Mouse (Mus musculus) megakaryocyte, embryonic 14.5 days (primary cell): ENCODE data around the gene Napepld. TPM values are rescaled to one million over a fixed set of nuclear protein-coding genes. Genes with fewer than 3 reads are reported as not detected.

Experiments
- H3K27me3 ChIP-seq: replicated peaks from 2 replicates; pipeline ENCODE3; 2012; ENCODE audit warnings: inconsistent platforms
- H3K36me3 ChIP-seq: replicated peaks from 2 replicates; pipeline ENCODE3; 2012; ENCODE audit warnings: low read length, inconsistent platforms, mixed read lengths
- H3K4me1 ChIP-seq: 2 replicates; pipeline ENCODE4 v1.6.1; 2012; ENCODE audit warnings: inconsistent platforms
- H3K4me3 ChIP-seq: replicated peaks from 2 replicates; pipeline ENCODE3; 2012; ENCODE audit warnings: moderate library complexity, mild to moderate bottlenecking, inconsistent platforms
- H3K9me3 ChIP-seq: 2 replicates; pipeline ENCODE4 v1.6.1; 2012; ENCODE audit warnings: inconsistent platforms
- FLI1 ChIP-seq: IDR thresholded peaks from 2 replicates; pipeline ENCODE4 v1.6.1; 2012; ENCODE audit warnings: low read length, inconsistent platforms, mixed read lengths
- GATA1 ChIP-seq: IDR thresholded peaks from 3 replicates; pipeline ENCODE4 v1.6.1; 2012; ENCODE audit warnings: mixed read lengths, low read length, inconsistent platforms, borderline replicate concordance
- polyA plus RNA-seq: library from polyadenylated mRNA; stranded (reverse); fragments of >175 nt; gene quantifications from 2 replicates; pipeline ENCODE4 v1.2.3, GENCODE M21; 2012; ENCODE audit warnings: low replicate concordance; ENCODE audit not compliant: insufficient read depth

Napepld gene
- polyA plus RNA-seq, 1 experiment: 0.17 TPM

DNA sequence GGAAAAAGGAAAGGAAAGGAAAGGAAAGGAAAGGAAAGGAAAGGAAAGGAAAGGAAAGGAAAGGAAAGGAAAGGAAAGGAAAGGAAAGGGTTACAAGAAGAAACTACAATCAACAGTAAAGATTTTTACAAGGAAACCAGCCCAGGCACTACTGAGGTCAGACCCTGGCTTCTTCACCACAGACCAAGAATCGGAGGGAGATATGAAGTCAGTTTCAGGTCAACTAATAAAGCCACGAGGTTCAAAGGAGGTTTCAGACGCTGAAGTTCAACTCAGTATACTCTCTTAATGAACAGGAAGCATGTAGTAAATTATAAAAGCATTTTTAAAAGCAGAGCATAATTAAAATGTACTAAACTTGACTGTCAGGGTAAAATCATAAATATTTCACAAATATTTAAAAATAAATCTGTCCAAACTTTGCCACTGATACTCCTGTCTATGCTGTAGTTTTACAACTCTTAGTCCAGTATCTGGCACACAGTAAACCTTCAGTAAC, 7.8 kb downstream of the Napepld start:
- H3K36me3 ChIP-seq: no peaks in the 10 kb centered on the region

DNA sequence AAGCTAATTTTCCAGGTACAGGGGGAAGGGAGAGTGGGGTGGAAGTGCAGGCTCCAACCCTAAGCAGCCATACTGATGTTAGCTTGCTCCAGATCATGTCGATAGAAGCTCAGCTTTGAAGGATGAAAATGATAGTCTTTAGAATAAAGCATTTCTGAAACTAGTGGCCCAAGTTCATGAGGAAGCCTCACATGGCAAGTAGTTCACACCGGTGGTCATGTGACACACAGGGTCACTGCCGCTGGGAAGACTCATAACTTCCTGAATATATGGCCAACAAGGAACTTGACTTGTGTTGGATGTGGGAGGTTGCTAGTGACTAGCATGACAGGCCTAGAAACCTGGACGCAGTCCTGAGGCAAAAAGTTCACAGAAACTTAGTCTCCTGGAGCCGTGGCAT, 9.0 kb downstream of the Napepld start:
- no peaks in the 10 kb centered on the region for H3K27me3 ChIP-seq
- no peak overlapping the region for H3K4me3 ChIP-seq
- H3K9me3 ChIP-seq: peaks cover 5% of the 10 kb centered on the region; the same call in 1 of the 2 replicates
- TF ChIP-seq GATA1: no peak
- no peak for TF ChIP-seq FLI1
- no peaks in the 10 kb centered on the region for H3K36me3 ChIP-seq
- H3K4me1 ChIP-seq: peaks cover 12% of the 10 kb centered on the region

More for the DNA sequence above, 7.8 kb downstream of the Napepld start:
- H3K27me3 ChIP-seq: no peaks in the 10 kb centered on the region
- no peak for TF ChIP-seq GATA1
- TF ChIP-seq FLI1: no peak
- H3K4me1 ChIP-seq: peaks cover 12% of the 10 kb centered on the region
- H3K4me3 ChIP-seq: no peak overlapping the region
- peaks cover 5% of the 10 kb centered on the region; the same call in 1 of the 2 replicates for H3K9me3 ChIP-seq

DNA sequence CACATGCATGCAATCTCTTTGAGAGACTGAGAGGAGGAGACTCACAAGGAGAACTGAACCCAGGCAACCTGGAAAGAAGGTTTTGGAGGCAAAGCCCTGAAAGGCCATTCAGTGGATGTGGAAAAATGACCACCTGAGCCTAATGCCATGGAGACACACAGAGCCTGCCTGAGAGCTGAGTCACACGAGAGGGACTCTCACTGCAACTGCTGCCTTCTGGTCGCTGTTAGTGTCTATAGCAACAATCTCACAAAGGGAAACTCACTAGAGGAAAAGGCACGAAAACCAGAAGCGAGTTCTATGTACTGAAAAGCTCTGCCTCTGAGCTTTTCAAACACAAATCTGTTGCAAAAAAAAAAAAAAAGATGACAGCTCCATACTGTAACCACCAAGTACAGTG, 14.2 kb downstream of the Napepld start:
- Histone ChIP-seq H3K4me3 (no peak overlapping the region), H3K4me1 (peaks cover 11% of the 10 kb centered on the region), H3K27me3 (peaks cover 3% of the 10 kb centered on the region), H3K36me3 (no peaks in the 10 kb centered on the region), H3K9me3 (peaks cover 10% of the 10 kb centered on the region)
- TF ChIP-seq FLI1: no peak
- no peak for TF ChIP-seq GATA1

DNA sequence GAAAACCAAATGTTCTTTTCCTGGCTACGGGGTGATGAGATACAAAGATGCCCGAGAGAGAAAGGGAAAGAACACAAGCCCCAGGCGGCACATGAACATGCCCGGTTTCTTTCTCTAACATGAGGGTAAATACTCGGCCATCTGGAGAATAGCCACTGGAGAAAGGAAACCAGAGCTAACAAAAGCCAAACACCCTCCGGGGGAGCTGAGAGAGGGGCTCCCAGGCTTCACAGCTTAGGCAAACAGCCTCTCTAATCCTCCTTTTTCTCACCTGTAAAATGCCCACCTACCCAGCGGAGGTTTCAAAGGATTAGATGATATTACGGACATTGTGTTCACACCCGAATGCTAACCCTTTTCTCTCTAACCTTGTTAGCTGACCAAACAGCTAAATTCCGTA, 16.2 kb downstream of the Napepld start:
- H3K4me1 ChIP-seq: peaks cover 20% of the 10 kb centered on the region
- H3K27me3 ChIP-seq: peaks cover 3% of the 10 kb centered on the region
- no peak overlapping the region for H3K4me3 ChIP-seq
- TF ChIP-seq FLI1 (no peak), GATA1 (no peak)
- H3K36me3 ChIP-seq: no peaks in the 10 kb centered on the region
- peaks cover 8% of the 10 kb centered on the region for H3K9me3 ChIP-seq

DNA sequence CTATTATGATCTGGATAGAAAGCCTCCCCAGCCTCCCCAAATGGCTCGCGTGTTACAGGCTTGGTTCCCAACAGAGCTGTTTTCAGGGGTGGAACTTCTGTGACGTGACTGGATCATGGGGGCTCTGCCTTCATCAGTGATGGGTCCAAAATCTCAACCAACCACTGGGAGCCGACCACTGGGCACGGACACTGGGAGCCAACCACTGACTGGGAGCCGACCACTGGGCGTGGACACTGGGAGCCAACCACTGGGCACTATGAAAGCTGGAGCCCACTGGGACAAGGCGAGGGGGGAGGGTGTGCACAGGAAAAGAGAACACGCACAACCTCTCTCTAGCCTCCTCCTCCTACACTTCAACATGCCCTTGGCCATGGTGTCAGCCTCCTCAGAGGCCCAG, 17.4 kb downstream of the Napepld start:
- H3K36me3 ChIP-seq: no peaks in the 10 kb centered on the region
- peaks cover 3% of the 10 kb centered on the region for H3K27me3 ChIP-seq
- H3K4me1 ChIP-seq: peaks cover 24% of the 10 kb centered on the region
- TF ChIP-seq GATA1: no peak
- H3K9me3 ChIP-seq: peaks cover 8% of the 10 kb centered on the region
- H3K4me3 ChIP-seq: peak overlapping the region; percentile 4

DNA sequence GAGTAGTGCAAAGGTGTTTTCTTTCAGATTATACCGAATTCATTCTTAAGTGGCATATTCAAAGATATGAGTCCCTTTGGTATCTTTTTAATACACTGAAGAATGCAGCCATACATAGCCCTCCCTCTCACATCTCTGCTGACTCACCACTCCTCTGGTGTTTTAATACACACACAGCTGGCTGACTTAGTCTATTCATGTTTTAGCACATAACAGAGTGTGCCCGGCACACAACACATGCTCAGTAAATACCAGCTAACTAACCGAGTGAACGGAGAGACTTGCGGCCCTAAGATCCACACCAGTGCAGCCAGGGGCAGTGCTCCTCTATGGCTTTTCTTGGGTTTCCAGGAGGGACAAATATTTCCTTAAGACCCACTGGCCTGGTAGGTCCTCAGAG, 20.3 kb downstream of the Napepld start:
- Histone ChIP-seq H3K4me3 (peak overlapping the region; percentile 23), H3K27me3 (peaks cover 3% of the 10 kb centered on the region), H3K4me1 (peaks cover 18% of the 10 kb centered on the region), H3K9me3 (peaks cover 8% of the 10 kb centered on the region), H3K36me3 (peaks cover 2% of the 10 kb centered on the region)
- no peak for TF ChIP-seq FLI1
- no peak for TF ChIP-seq GATA1

DNA sequence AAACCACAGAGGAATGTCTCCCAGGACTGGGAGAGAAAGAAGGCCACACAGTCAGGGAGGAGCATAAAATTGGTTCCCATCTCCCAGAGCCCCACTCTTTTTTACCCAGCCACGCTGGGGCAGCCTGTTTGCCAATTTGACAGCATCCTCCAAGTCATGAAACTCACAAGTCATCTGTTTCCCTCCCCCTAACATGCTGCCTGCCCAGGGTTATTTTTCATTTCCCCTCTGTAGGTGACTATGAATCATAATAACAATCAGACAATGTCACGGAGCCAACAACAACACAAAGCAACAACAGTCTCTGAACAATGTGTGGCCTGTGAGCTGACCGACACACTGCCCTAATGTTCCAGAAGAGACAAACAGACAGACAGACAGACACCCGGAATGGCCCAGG, 21.2 kb downstream of the Napepld start:
- Histone ChIP-seq H3K36me3 (peaks cover 11% of the 10 kb centered on the region), H3K9me3 (peaks cover 15% of the 10 kb centered on the region), H3K4me1 (peaks cover 18% of the 10 kb centered on the region), H3K4me3 (no peak overlapping the region), H3K27me3 (peaks cover 3% of the 10 kb centered on the region)
- TF ChIP-seq FLI1 (no peak), GATA1 (no peak)

DNA sequence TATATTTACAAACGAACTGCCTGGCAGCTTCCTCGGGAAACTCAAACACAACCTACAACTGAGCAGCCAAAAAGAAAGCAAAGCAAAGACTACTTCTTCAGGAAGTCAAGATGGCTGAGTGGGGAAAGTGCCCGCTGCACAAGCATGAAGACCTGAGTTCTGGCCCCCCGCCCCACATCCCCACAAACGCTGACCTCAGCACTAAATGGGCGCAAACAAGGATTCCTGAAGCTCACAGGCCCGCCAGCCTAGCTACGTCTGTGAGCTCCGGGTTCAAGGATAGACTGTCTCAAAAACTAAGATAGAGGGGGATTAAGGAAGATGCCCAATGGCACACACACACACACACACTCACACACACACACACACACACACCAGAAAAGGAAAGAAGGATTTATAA, 22.8 kb downstream of the Napepld start:
- peaks cover 7% of the 10 kb centered on the region; the same call in 1 of the 2 replicates for H3K9me3 ChIP-seq
- H3K36me3 ChIP-seq: peaks cover 18% of the 10 kb centered on the region
- no peak overlapping the region for H3K4me3 ChIP-seq
- peaks cover 18% of the 10 kb centered on the region for H3K4me1 ChIP-seq
- no peaks in the 10 kb centered on the region for H3K27me3 ChIP-seq
- no peak for TF ChIP-seq GATA1
- no peak for TF ChIP-seq FLI1

DNA sequence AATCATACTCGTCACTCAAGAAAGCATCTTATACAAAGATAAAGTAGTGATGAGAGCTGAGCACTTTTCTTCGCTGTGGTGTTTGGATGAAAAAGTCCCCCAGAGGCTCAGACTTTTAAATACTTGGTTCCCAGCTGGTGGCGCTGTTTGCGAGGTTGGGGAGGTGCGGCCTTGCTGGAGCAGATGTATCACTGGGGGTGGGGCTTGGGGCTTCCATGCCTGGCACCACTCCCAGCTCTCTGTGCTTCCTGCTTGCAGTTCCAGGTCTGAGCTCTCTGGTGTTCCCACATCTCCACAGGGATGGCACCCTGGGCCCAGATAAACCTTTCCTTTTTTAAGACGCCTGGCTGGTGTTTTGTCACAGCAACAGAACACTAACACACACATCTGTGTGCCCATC, 23.3 kb downstream of the Napepld start:
- H3K36me3 ChIP-seq: peaks cover 18% of the 10 kb centered on the region

DNA sequence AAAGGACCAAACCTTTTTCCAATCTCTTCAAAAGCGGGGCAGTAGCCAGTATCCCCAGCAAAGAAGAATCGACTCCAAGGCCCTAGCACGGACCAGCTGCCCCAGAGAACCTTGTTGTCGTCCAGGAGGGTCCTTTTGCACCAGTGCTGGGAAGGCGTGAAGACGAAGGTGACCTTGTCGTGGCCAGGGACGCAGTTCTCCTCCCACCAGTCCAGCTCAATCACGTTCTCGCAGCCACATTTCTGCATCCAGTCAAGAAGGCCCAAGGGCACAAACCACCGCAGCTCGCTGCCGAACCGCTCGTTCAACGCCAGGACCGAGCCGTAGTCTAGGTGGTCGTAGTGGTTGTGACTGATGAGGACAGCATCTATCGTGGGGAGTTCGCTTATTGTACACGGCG, 25.7 kb downstream of the Napepld start:
- TF ChIP-seq GATA1 (no peak), FLI1 (no peak)
- H3K27me3 ChIP-seq: no peaks in the 10 kb centered on the region
- H3K4me1 ChIP-seq: peaks cover 7% of the 10 kb centered on the region
- H3K9me3 ChIP-seq: peaks cover 7% of the 10 kb centered on the region; the same call in 1 of the 2 replicates
- H3K4me3 ChIP-seq: no peak overlapping the region
- peaks cover 18% of the 10 kb centered on the region for H3K36me3 ChIP-seq

More for the DNA sequence above, 23.3 kb downstream of the Napepld start:
- Histone ChIP-seq H3K4me3 (no peak overlapping the region), H3K9me3 (peaks cover 7% of the 10 kb centered on the region; the same call in 1 of the 2 replicates), H3K27me3 (no peaks in the 10 kb centered on the region), H3K4me1 (peaks cover 18% of the 10 kb centered on the region)
- TF ChIP-seq FLI1 (no peak), GATA1 (no peak)
